9 mouse cellular contexts compared by ENCODE assay signal in genomic region chr14:54994136-54994868, GRCm38 (mm10). TPM values are rescaled to one million over a fixed set of nuclear protein-coding genes. Genes with fewer than 3 reads are reported as not detected.
DNase-seq lines count a peak whose midpoint lies in the region; ATAC-seq lines count a peak whose summit lies in the region.
"Had no signal": no experiment of that assay in that cellular context is flagged by ENCODE, and none has a peak within 500 bp of the region (broad histone marks: within the 10 kb centered on the region; RNA-seq: fewer than 3 reads in every experiment).

Gene Myh7, minus strand, starts transcription at chr14:54994626.

- ATAC-seq in embryonic facial prominence, embryonic 12.5 days (ENCODE audit: insufficient number of reproducible peaks, insufficient read depth, low FRiP score, low TSS enrichment): no peak
- ATAC-seq in heart, embryonic 11.5 days (replicated peaks; ENCODE audit: insufficient number of reproducible peaks, low FRiP score, low TSS enrichment): peak; percentile 45
- ATAC-seq in limb, embryonic 12.5 days (ENCODE audit: insufficient number of reproducible peaks, insufficient read depth, low FRiP score, low TSS enrichment, low read depth): no peak

- no peaks in the 10 kb centered on the region for H3K9me3 ChIP-seq in embryonic facial prominence, embryonic 12.5 days
- no peaks in the 10 kb centered on the region for H3K9me3 ChIP-seq in heart, embryonic 11.5 days (replicated peaks; ENCODE audit: control insufficient read depth, low read length)
- no peaks in the 10 kb centered on the region for H3K9me3 ChIP-seq in limb, embryonic 12.5 days

- no peak within 1 kb of the TSS for H3K4me3 ChIP-seq in embryonic facial prominence, embryonic 12.5 days
- peak within 1 kb of the TSS; percentile 46 for H3K4me3 ChIP-seq in heart, embryonic 11.5 days (ENCODE audit: low read depth, low read length)
- no peak within 1 kb of the TSS for H3K4me3 ChIP-seq in limb, embryonic 12.5 days (replicated peaks)
- H3K4me3 ChIP-seq: erythroblast, embryonic 14.5 days had no signal

- 55% methylated on average over 11 of the region's 11 CpGs for WGBS in embryonic facial prominence, embryonic 12.5 days
- WGBS in heart, embryonic 11.5 days (ENCODE audit: insufficient replicate concordance): 27% methylated on average over 11 of the region's 11 CpGs
- 66% methylated on average over 11 of the region's 11 CpGs for WGBS in limb, embryonic 12.5 days

- H3K36me3 ChIP-seq in embryonic facial prominence, embryonic 12.5 days: no peaks in the 10 kb centered on the region
- H3K36me3 ChIP-seq in heart, embryonic 11.5 days (ENCODE audit: control insufficient read depth, insufficient read depth, low read length): peaks cover 5% of the 10 kb centered on the region
- no peaks in the 10 kb centered on the region for H3K36me3 ChIP-seq in limb, embryonic 12.5 days

- 0 out of 2 replicates have a peak within 1 kb of the TSS, but pooled peaks have one; percentile 7 for H3K9ac ChIP-seq in embryonic facial prominence, embryonic 12.5 days
- H3K9ac ChIP-seq in heart, embryonic 11.5 days (ENCODE audit: low read depth, low read length): peak within 1 kb of the TSS; percentile 91
- no peak within 1 kb of the TSS for H3K9ac ChIP-seq in limb, embryonic 12.5 days (replicated peaks)

- H3K27me3 ChIP-seq in embryonic facial prominence, embryonic 12.5 days: no peaks in the 10 kb centered on the region
- peaks cover 7% of the 10 kb centered on the region; the same call in 1 of the 2 replicates for H3K27me3 ChIP-seq in heart, embryonic 11.5 days (ENCODE audit: control insufficient read depth, insufficient read depth, low read length)
- H3K27me3 ChIP-seq in limb, embryonic 12.5 days: no peaks in the 10 kb centered on the region

- no peak within 1 kb of the TSS for H3K4me2 ChIP-seq in embryonic facial prominence, embryonic 12.5 days (replicated peaks)
- peak within 1 kb of the TSS; percentile 70 for H3K4me2 ChIP-seq in heart, embryonic 11.5 days
- H3K4me2 ChIP-seq in limb, embryonic 12.5 days: no peak within 1 kb of the TSS

- DNase-seq in brain, adult 2 months (ENCODE audit: low read depth, low spot score): peak; percentile 36
- DNase-seq in thymus, postnatal 36 days: no peak
- no peak for DNase-seq in adrenal gland, adult 2 months
- DNase-seq in kidney, adult 18-20 months: no peak

- H3K27ac ChIP-seq in embryonic facial prominence, embryonic 12.5 days: peak within 1 kb of the TSS; percentile 75
- H3K27ac ChIP-seq in heart, embryonic 11.5 days (ENCODE audit: low read depth, low read length): peak within 1 kb of the TSS; percentile 99
- H3K27ac ChIP-seq in limb, embryonic 12.5 days: peak within 1 kb of the TSS; percentile 50; the same call in 1 of the 2 replicates
- H3K27ac ChIP-seq: macrophage had no signal

- peaks cover 28% of the 10 kb centered on the region for H3K4me1 ChIP-seq in embryonic facial prominence, embryonic 12.5 days
- peaks cover 20% of the 10 kb centered on the region for H3K4me1 ChIP-seq in heart, embryonic 11.5 days (ENCODE audit: control insufficient read depth, insufficient read depth, low read length)
- H3K4me1 ChIP-seq in limb, embryonic 12.5 days (replicated peaks): peaks cover 18% of the 10 kb centered on the region

RNA-seq across cellular contexts. Expression of gene Myh7, which starts in this region (rescaled TPM):
- polyA plus RNA-seq in embryonic facial prominence, embryonic 12.5 days (2016; fragmentation: Nextera tagmentation; extraction: Ambion mirVana): 7.6 and 8.3 TPM in 2 replicates
- 3,446 and 4,122 TPM in 2 replicates for polyA plus RNA-seq in heart, embryonic 11.5 days (2014; fragmentation: Nextera tagmentation; extraction: Ambion mirVana)
- polyA plus RNA-seq in limb, embryonic 12.5 days (2016; fragmentation: Nextera tagmentation; extraction: Ambion mirVana): 9.3 and 10.5 TPM in 2 replicates
- total RNA-seq in adrenal gland, adult 2 months (2021): not detected
- not detected in 2 replicates for polyA plus RNA-seq in adrenal gland, adult 2 months (2012; rRNA removed)
- polyA plus RNA-seq: erythroblast, embryonic 14.5 days; macrophage had no signal

Comparison
In these comparisons a context has a peak if more than half of its experiments do, and no peak if none do; other contexts are left out.
1. RNA of gene Myh7 (polyA plus RNA-seq): 3,446 to 4,122 TPM in heart, embryonic 11.5 days; 9.3 to 10.5 TPM in limb, embryonic 12.5 days, 7.6 to 8.3 TPM in embryonic facial prominence, embryonic 12.5 days and not detected in adrenal gland, adult 2 months; every median in the first group is over 100 times any median in the second.
2. Peak in every context shown above with its lines, with median percentiles within 50 percentile points of each other: H3K27ac ChIP-seq.